Mouse (Mus musculus) myocyte (in vitro differentiated cells): ENCODE measurements around the gene Naaa. TPM values are rescaled to one million over a fixed set of nuclear protein-coding genes. Genes with fewer than 3 reads are reported as not detected.

Experiments
- H3K27me3 ChIP-seq: one replicate; pipeline ENCODE4 v1.6.1; 2011; ENCODE audit not compliant: control insufficient read depth, insufficient read depth, insufficient read length
- H3K36me3 ChIP-seq: one replicate; pipeline ENCODE4 v1.6.1; 2011; ENCODE audit not compliant: control insufficient read depth, insufficient read depth
- H3K4me2 ChIP-seq: one replicate; pipeline ENCODE4 v1.6.1; 2011; ENCODE audit warnings: low read depth, control low read depth
- H3K4me3 ChIP-seq: one replicate; pipeline ENCODE4 v1.5.1; 2011; ENCODE audit warnings: mild to moderate bottlenecking, control low read depth, moderate library complexity
- H3K79me2 ChIP-seq: one replicate; pipeline ENCODE4 v1.6.1; 2011; ENCODE audit not compliant: control insufficient read depth, insufficient read depth
- H3ac ChIP-seq: one replicate; pipeline ENCODE4 v1.6.1; 2011; ENCODE audit not compliant: control insufficient read depth, insufficient read length
- CEBPB ChIP-seq: IDR thresholded peaks from 2 replicates; pipeline ENCODE4 v1.6.1; 2011; ENCODE audit warnings: mild to moderate bottlenecking, moderate library complexity; ENCODE audit not compliant: poor library complexity, insufficient read depth, severe bottlenecking
- E2F4 ChIP-seq: IDR thresholded peaks from one replicate; pipeline ENCODE4 v1.6.1; 2011; ENCODE audit warnings: mild to moderate bottlenecking, control low read depth, moderate library complexity; ENCODE audit not compliant: insufficient read depth
- MAX ChIP-seq: IDR thresholded peaks from one replicate; pipeline ENCODE4 v1.6.1; 2011; ENCODE audit warnings: low read depth, mild to moderate bottlenecking, control low read depth
- MYOD1 ChIP-seq, 3 experiments: IDR thresholded peaks; one replicate each; pipeline ENCODE4 v1.6.1; 2011; ENCODE audit warnings: control low read depth in 2 of 3, low read depth in 2 of 3, mild to moderate bottlenecking in 2 of 3, moderate library complexity in 1 of 3; ENCODE audit not compliant: insufficient read length in 2 of 3, control insufficient read depth in 1 of 3
- MYOG ChIP-seq, 3 experiments: IDR thresholded peaks; one replicate each; pipeline ENCODE4 v1.6.1; 2011; ENCODE audit warnings: control low read depth in 2 of 3, low read depth in 2 of 3, mild to moderate bottlenecking in 2 of 3; ENCODE audit not compliant: insufficient read length in 2 of 3, control insufficient read depth in 1 of 3, insufficient read depth in 1 of 3
- POLR2A ChIP-seq: IDR thresholded peaks from one replicate; pipeline ENCODE4 v1.6.1; 2011; ENCODE audit warnings: low read depth, mild to moderate bottlenecking, control low read depth, moderate library complexity; ENCODE audit not compliant: insufficient read length
- POLR2AphosphoS2 ChIP-seq: IDR thresholded peaks from one replicate; pipeline ENCODE4 v1.6.1; 2011; ENCODE audit warnings: low read depth, control low read depth; ENCODE audit not compliant: insufficient read length
- REST ChIP-seq: IDR thresholded peaks from one replicate; pipeline ENCODE4 v1.6.1; 2011; ENCODE audit warnings: mild to moderate bottlenecking, control low read depth, moderate library complexity; ENCODE audit not compliant: insufficient read depth, insufficient read length
- SRF ChIP-seq: IDR thresholded peaks from one replicate; pipeline ENCODE4 v1.6.1; 2011; ENCODE audit warnings: low read depth; ENCODE audit not compliant: control insufficient read depth, insufficient read length
- TCF12 ChIP-seq: IDR thresholded peaks from one replicate; pipeline ENCODE4 v1.6.1; 2011; ENCODE audit warnings: mild to moderate bottlenecking, control low read depth; ENCODE audit not compliant: poor library complexity, insufficient read depth, severe bottlenecking
- TCF3 ChIP-seq: IDR thresholded peaks from one replicate; pipeline ENCODE4 v1.6.1; 2011; ENCODE audit warnings: low read depth, control low read depth; ENCODE audit not compliant: insufficient read length
- USF1 ChIP-seq: IDR thresholded peaks from one replicate; pipeline ENCODE4 v1.6.1; 2011; ENCODE audit warnings: low read depth, mild to moderate bottlenecking, control low read depth, moderate library complexity
- polyA plus RNA-seq: library from polyadenylated mRNA; unstranded; fragments of >200 nt; fragmentation: generic; extraction: Trizol; gene quantifications from one replicate; pipeline ENCODE4 v1.2.1, GENCODE M21; 2012; ENCODE audit warnings: missing spikeins

Gene Naaa
- polyA plus RNA-seq, 1 experiment: 6.2 TPM

DNA sequence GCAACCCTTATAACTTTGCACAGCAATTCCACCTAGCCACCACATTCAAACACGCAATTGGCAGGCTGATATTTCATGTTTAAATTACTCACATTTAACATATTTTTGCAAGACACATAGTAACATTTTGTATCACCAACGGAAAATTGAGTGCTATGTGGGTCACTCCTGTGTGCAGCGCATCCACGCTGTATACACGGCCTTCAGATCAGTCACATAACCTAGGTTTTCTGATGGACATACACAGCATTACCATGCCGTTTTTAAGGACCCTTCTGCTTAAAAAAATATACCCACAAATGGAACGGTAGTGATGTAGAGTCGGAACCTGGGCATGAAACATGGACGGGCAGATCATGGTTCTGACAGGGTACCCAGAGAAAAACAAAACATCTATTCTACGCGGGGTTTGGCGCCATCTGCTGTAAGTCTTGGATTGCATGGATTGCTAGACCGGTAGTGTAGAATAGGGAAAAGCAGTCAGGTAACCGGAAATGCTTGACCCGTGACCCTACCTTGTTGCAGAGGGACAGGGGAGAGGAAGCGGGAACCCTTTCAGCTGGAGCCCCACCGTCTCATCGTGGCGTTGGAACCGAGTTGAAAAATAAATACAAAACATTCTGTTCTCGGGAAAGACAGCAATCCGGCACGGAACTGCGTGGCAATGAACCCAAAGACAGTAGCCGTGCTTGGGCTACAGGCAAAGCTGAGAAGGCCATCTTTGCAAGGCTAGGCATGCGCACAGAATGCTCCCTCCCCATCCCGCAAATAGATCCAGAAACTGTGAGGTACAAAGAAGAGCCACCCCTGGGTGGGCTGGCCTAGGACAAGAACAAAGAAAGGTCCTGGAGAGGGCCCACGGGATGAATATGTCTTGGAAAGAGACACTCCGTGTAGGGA lies 38.4 kb downstream of the Naaa start:
- Histone ChIP-seq H3K79me2 (no peaks in the 10 kb centered on the region), H3K36me3 (no peaks in the 10 kb centered on the region), H3K4me2 (no peak overlapping the region), H3K27me3 (no peaks in the 10 kb centered on the region), H3K4me3 (no peak overlapping the region), H3ac (no peak overlapping the region)
- TF ChIP-seq TCF12: no peak
- TF ChIP-seq MAX: no peak
- TF ChIP-seq SRF: no peak
- no peak for TF ChIP-seq MYOD1 (IDR thresholded peaks at IDR 0.05; ENCODE audit: control insufficient read depth in 1 of 3, insufficient read length in 2 of 3, low read depth in 2 of 3)
- TF ChIP-seq TCF3: no peak
- TF ChIP-seq E2F4: no peak
- TF ChIP-seq REST: no peak

- H3ac ChIP-seq: no peak overlapping the region
- no peak overlapping the region for H3K4me2 ChIP-seq
- TF ChIP-seq MAX (no peak), CEBPB (no peak)
- H3K36me3 ChIP-seq: no peaks in the 10 kb centered on the region
- no peaks in the 10 kb centered on the region for H3K79me2 ChIP-seq
- H3K4me3 ChIP-seq: no peak overlapping the region
- no peaks in the 10 kb centered on the region for H3K27me3 ChIP-seq
Measured at GRCm38 (mm10) chr5:92234939-92235557, 42.9 kb downstream of the Naaa start.

DNA sequence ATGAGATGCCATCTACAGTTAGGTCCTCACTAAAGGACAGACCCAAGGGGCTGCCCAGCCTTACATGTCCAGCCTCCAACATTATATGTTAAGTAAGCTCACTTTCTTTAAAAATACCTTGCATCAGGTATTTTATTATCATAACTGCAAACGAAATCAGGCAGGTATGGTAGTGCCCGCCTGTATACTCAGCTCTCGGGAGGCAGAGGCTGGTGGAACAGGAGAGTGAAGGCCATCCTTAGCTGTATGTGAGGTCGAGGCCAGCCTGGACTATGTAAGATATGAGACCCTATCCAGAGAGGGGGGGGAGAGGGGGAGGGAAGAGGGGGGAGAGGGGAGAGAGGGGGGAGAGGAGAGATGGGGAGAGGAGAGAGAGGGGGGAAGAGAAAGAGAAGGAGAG lies 44.6 kb downstream of the Naaa start:
- TF ChIP-seq E2F4: no peak
- TF ChIP-seq POLR2AphosphoS2: no peak
- TF ChIP-seq SRF: no peak
- TF ChIP-seq MYOD1 (IDR thresholded peaks at IDR 0.05; ENCODE audit: control insufficient read depth in 1 of 3, insufficient read length in 2 of 3, low read depth in 2 of 3): no peak
- TF ChIP-seq MYOG (IDR thresholded peaks at IDR 0.05; ENCODE audit: control insufficient read depth in 1 of 3, insufficient read depth in 1 of 3, insufficient read length in 2 of 3, low read depth in 2 of 3): no peak
- TF ChIP-seq TCF3: no peak
- TF ChIP-seq MAX: no peak
- no peak for TF ChIP-seq REST
- TF ChIP-seq POLR2A: no peak
- TF ChIP-seq USF1: no peak
- TF ChIP-seq TCF12: no peak
- no peak for TF ChIP-seq CEBPB
- Histone ChIP-seq H3K4me3 (no peak overlapping the region), H3ac (no peak overlapping the region), H3K4me2 (no peak overlapping the region), H3K36me3 (no peaks in the 10 kb centered on the region), H3K27me3 (no peaks in the 10 kb centered on the region), H3K79me2 (no peaks in the 10 kb centered on the region)

DNA sequence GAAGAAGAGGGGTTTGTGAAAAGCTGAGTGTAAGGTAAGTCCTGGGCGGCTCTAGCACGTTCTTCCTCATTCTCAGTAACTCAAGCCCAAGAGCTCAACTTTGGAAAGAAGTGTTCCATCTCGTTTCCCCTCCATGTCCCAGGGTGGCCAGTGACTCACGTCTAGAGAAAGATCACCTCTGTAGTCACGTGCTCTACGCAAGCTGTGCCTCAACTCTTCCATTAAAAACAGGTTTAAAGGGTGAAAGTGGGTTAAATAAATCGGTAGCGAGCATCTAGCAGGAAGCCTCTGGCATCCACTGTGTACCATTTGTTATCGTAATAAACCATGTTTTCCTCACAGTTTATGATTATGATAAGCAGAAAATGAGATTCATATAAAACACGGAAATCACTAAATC lies 46.1 kb downstream of the Naaa start:
- H3K79me2 ChIP-seq: no peaks in the 10 kb centered on the region
- H3K36me3 ChIP-seq: no peaks in the 10 kb centered on the region
- no peak for TF ChIP-seq MYOD1 (IDR thresholded peaks at IDR 0.05; ENCODE audit: control insufficient read depth in 1 of 3, insufficient read length in 2 of 3, low read depth in 2 of 3)
- TF ChIP-seq E2F4: no peak
- no peak for TF ChIP-seq CEBPB
- no peak for TF ChIP-seq REST
- no peak for TF ChIP-seq POLR2AphosphoS2
- no peak for TF ChIP-seq TCF12
- H3K4me3 ChIP-seq: no peak overlapping the region
- no peak overlapping the region for H3K4me2 ChIP-seq
- H3K27me3 ChIP-seq: no peaks in the 10 kb centered on the region
- H3ac ChIP-seq: no peak overlapping the region

GRCm38 (mm10) chr5:92230306-92230705 lies 47.7 kb downstream of the Naaa start:
- H3K4me3 ChIP-seq: no peak overlapping the region
- H3ac ChIP-seq: no peak overlapping the region
- no peak overlapping the region for H3K4me2 ChIP-seq
- TF ChIP-seq POLR2A (no peak), USF1 (no peak), REST (no peak), MYOG (IDR thresholded peaks at IDR 0.05; ENCODE audit: control insufficient read depth in 1 of 3, insufficient read depth in 1 of 3, insufficient read length in 2 of 3, low read depth in 2 of 3) (no peak), TCF3 (no peak), CEBPB (no peak), TCF12 (no peak), SRF (no peak), E2F4 (no peak), MYOD1 (IDR thresholded peaks at IDR 0.05; ENCODE audit: control insufficient read depth in 1 of 3, insufficient read length in 2 of 3, low read depth in 2 of 3) (no peak), MAX (no peak)
- no peaks in the 10 kb centered on the region for H3K79me2 ChIP-seq
- H3K27me3 ChIP-seq: no peaks in the 10 kb centered on the region
- no peaks in the 10 kb centered on the region for H3K36me3 ChIP-seq
